Mouse (Mus musculus) gonadal fat pad, adult 2 months (tissue): ENCODE measurements at regions not wholly inside any gene's neighbourhood (a gene's known extent, or its start where the extent isn't known, plus 50 kb on each side); places are given as distances from the start of the nearest gene placed in this dataset.
A peak's percentile ranks its signal among the peaks of the same experiment; 100 is the strongest.

Source experiments
- DNase-seq: peaks from one replicate; pipeline ENCODE4 v3.0.0-alpha.2; 2012; ENCODE audit warnings: low read depth

- DNase-seq = no peak
Observed at GRCm38 (mm10) chr4:9083526-9083925, 844.7 kb upstream of the Car8 start.

GRCm38 (mm10) chr4:9081701-9082562 is 843.1 kb upstream of the Car8 start:
- no peak for DNase-seq

GRCm38 (mm10) chr4:9080821-9081493 is 842.1 kb upstream of the Car8 start:
- no peak for DNase-seq

GRCm38 (mm10) chr4:9079828-9080245 is 841.0 kb upstream of the Car8 start:
- no peak for DNase-seq

- DNase-seq = no peak
Observed at GRCm38 (mm10) chr4:9074447-9074846, 835.6 kb upstream of the Car8 start.

GRCm38 (mm10) chr4:9073736-9074428 is 835.0 kb upstream of the Car8 start:
- DNase-seq = no peak

- DNase-seq = peak; percentile 99
Observed at GRCm38 (mm10) chr4:9072321-9072720, 833.5 kb upstream of the Car8 start.

GRCm38 (mm10) chr4:9067874-9068273 is 829.0 kb upstream of the Car8 start:
- DNase-seq = no peak

- no peak for DNase-seq
Observed at GRCm38 (mm10) chr4:9065981-9066815, 827.4 kb upstream of the Car8 start.

- no peak for DNase-seq
Observed at GRCm38 (mm10) chr4:9061941-9062340, 823.1 kb upstream of the Car8 start.

- DNase-seq = no peak
Observed at GRCm38 (mm10) chr4:9060221-9060620, 821.4 kb upstream of the Car8 start.

- DNase-seq = no peak
Observed at GRCm38 (mm10) chr4:9057676-9058075, 818.8 kb upstream of the Car8 start.

- peak; percentile 98 for DNase-seq
Observed at GRCm38 (mm10) chr4:9057113-9057512, 818.3 kb upstream of the Car8 start.

- DNase-seq = no peak
Observed at GRCm38 (mm10) chr4:9055876-9056275, 817.0 kb upstream of the Car8 start.

- no peak for DNase-seq
Observed at GRCm38 (mm10) chr4:9055266-9055820, 816.5 kb upstream of the Car8 start.

GRCm38 (mm10) chr4:9048817-9049216 is 810.0 kb upstream of the Car8 start:
- no peak for DNase-seq

GRCm38 (mm10) chr4:9047151-9047550 is 808.3 kb upstream of the Car8 start:
- no peak for DNase-seq

- DNase-seq = no peak
Observed at GRCm38 (mm10) chr4:9046436-9046835, 807.6 kb upstream of the Car8 start.

GRCm38 (mm10) chr4:9046030-9046429 is 807.2 kb upstream of the Car8 start:
- DNase-seq = no peak

GRCm38 (mm10) chr4:9036005-9036404 is 797.2 kb upstream of the Car8 start:
- no peak for DNase-seq

GRCm38 (mm10) chr4:9035350-9035749 is 796.5 kb upstream of the Car8 start:
- DNase-seq = no peak
